Mouse (Mus musculus) lung, embryonic 16.5 days (tissue): ENCODE data around the gene Ccdc71. TPM values are rescaled to one million over a fixed set of nuclear protein-coding genes. Genes with fewer than 3 reads are reported as not detected.

Source experiments
- ATAC-seq: fragments of 200-750 bp; cut with Nextera tagmentation; 2 replicates; pipeline ENCODE4 v1.8.0; 2017; ENCODE audit warnings: low read depth, mild to moderate bottlenecking, moderate library complexity
- H3K27ac ChIP-seq: fragments of 300-500 bp; sonication (generic); 2 replicates; pipeline ENCODE4 v1.5.1; 2014; ENCODE audit warnings: mild to moderate bottlenecking, control low read depth, low read length
- H3K27me3 ChIP-seq: fragments of 300-500 bp; sonication (generic); 2 replicates; pipeline ENCODE4 v1.6.1; 2014; ENCODE audit warnings: low read depth, low read length, mixed read lengths; ENCODE audit not compliant: control insufficient read depth, insufficient read depth
- H3K36me3 ChIP-seq: fragments of 300-500 bp; sonication (generic); 2 replicates; pipeline ENCODE4 v1.6.1; 2014; ENCODE audit warnings: low read length; ENCODE audit not compliant: control insufficient read depth, insufficient read depth
- H3K4me1 ChIP-seq: fragments of 300-500 bp; sonication (generic); replicated peaks from 2 replicates; pipeline ENCODE4 v1.6.1; 2014; ENCODE audit warnings: low read length, mixed read lengths; ENCODE audit not compliant: control insufficient read depth, insufficient read depth
- H3K4me2 ChIP-seq: fragments of 300-500 bp; sonication (generic); 2 replicates; pipeline ENCODE4 v1.6.1; 2014; ENCODE audit warnings: low read depth, low read length, control low read depth
- H3K4me3 ChIP-seq: fragments of 300-500 bp; sonication (generic); 2 replicates; pipeline ENCODE4 v1.5.1; 2014; ENCODE audit warnings: mild to moderate bottlenecking, low read length, control low read depth
- H3K9ac ChIP-seq: fragments of 300-500 bp; sonication (generic); 2 replicates; pipeline ENCODE4 v1.6.1; 2014; ENCODE audit warnings: low read length, control low read depth
- H3K9me3 ChIP-seq: fragments of 300-500 bp; sonication (generic); 2 replicates; pipeline ENCODE4 v1.6.1; 2016; ENCODE audit warnings: low read length; ENCODE audit not compliant: control insufficient read depth
- WGBS: fragments of 180-500 bp; shearing (Covaris S2); extraction: QIAGEN DNeasy Blood & Tissue Kit; methylation state at CpG from one replicate; pipeline ENCODE4 v1.1.7; 2014; 5-methylcytosine and 5-hydroxymethylcytosine counted together
- polyA plus RNA-seq: library from polyadenylated mRNA; unstranded; fragments of >200 nt; fragmentation: Nextera tagmentation; extraction: Ambion mirVana; gene quantifications from 2 replicates; pipeline ENCODE4 v1.2.1, GENCODE M21; 2015

Gene Ccdc71
- polyA plus RNA-seq, 1 experiment from 2014 or later, result 58.0 TPM

DNA sequence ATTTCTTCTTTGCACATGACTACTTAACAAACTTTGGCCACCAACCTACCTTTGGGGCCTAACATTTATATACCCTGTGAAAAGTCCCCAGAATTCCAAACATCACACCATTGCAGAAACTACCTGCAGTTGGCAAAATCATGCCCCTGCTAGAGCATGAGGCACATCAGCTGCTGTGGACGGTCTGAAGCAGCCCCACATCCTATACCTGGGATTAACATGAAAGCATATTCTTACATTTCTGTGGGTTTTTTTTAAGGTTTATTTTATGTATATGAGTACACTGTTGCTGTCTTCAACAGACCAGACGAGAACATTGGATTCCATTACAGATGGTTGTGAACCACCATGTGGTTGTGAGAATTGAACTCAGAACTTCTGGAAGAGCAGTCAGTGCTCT is 5.9 kb downstream of the Ccdc71 start:
- peaks cover 24% of the 10 kb centered on the region for H3K4me1 ChIP-seq
- 86% methylated on average over 2 of the region's 2 CpGs for WGBS
- H3K27me3 ChIP-seq, result no peaks in the 10 kb centered on the region
- no peak overlapping the region for H3K27ac ChIP-seq
- H3K4me3 ChIP-seq, result no peak overlapping the region
- H3K9ac ChIP-seq, result no peak overlapping the region
- H3K36me3 ChIP-seq, result peaks cover 22% of the 10 kb centered on the region
- no peak overlapping the region for H3K4me2 ChIP-seq
- ATAC-seq, result no peak
- H3K9me3 ChIP-seq, result no peaks in the 10 kb centered on the region

GRCm38 (mm10) chr9:108469430-108469829 is 9.1 kb downstream of the Ccdc71 start:
- peak overlapping the region; percentile 33; the same call in 1 of the 2 replicates for H3K27ac ChIP-seq
- H3K4me1 ChIP-seq, result peaks cover 4% of the 10 kb centered on the region
- peaks cover 11% of the 10 kb centered on the region for H3K36me3 ChIP-seq
- WGBS, result 40% methylated on average over 5 of the region's 5 CpGs
- H3K27me3 ChIP-seq, result no peaks in the 10 kb centered on the region
- H3K9ac ChIP-seq, result no peak overlapping the region
- H3K9me3 ChIP-seq, result no peaks in the 10 kb centered on the region
- H3K4me2 ChIP-seq, result no peak overlapping the region
- no peak overlapping the region for H3K4me3 ChIP-seq
- no peak; the same call in 1 of the 2 replicates for ATAC-seq

GRCm38 (mm10) chr9:108469845-108470244 is 9.5 kb downstream of the Ccdc71 start:
- peaks cover 11% of the 10 kb centered on the region for H3K36me3 ChIP-seq
- H3K4me1 ChIP-seq, result peaks cover 4% of the 10 kb centered on the region
- H3K9me3 ChIP-seq, result no peaks in the 10 kb centered on the region
- H3K27me3 ChIP-seq, result no peaks in the 10 kb centered on the region
- H3K4me3 ChIP-seq, result no peak overlapping the region
- H3K27ac ChIP-seq, result peak overlapping the region; percentile 33; the same call in 1 of the 2 replicates
- no peak overlapping the region for H3K4me2 ChIP-seq
- H3K9ac ChIP-seq, result no peak overlapping the region
- ATAC-seq, result no peak
- 43% methylated on average over 4 of the region's 4 CpGs for WGBS

DNA sequence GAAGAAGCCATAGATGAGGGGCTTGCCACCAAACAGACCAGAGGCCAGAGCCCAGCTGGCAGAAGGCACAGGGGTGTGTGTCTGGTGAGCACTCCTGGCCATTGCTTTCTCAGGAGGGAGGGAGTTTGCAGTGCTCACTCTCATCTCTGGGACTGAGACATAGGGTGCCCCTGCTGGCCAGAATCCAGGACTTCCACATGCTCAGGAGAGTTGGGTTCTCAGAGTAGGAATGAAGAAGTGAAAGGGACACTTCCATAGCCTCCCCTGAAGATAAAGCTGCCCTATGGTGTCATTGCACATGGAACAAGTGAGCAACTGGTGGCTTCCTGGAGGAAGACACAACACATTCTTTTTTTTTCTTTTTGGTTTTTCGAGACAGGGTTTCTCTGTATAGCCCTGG is 14.2 kb downstream of the Ccdc71 start:
- WGBS, result 91% methylated on average over 1 of the region's 1 CpGs
- no peaks in the 10 kb centered on the region for H3K9me3 ChIP-seq
- no peak overlapping the region for H3K27ac ChIP-seq
- no peak overlapping the region for H3K4me3 ChIP-seq
- H3K4me2 ChIP-seq, result no peak overlapping the region
- H3K36me3 ChIP-seq, result no peaks in the 10 kb centered on the region
- peaks cover 11% of the 10 kb centered on the region for H3K4me1 ChIP-seq
- H3K9ac ChIP-seq, result no peak overlapping the region
- no peak for ATAC-seq
- H3K27me3 ChIP-seq, result no peaks in the 10 kb centered on the region

DNA sequence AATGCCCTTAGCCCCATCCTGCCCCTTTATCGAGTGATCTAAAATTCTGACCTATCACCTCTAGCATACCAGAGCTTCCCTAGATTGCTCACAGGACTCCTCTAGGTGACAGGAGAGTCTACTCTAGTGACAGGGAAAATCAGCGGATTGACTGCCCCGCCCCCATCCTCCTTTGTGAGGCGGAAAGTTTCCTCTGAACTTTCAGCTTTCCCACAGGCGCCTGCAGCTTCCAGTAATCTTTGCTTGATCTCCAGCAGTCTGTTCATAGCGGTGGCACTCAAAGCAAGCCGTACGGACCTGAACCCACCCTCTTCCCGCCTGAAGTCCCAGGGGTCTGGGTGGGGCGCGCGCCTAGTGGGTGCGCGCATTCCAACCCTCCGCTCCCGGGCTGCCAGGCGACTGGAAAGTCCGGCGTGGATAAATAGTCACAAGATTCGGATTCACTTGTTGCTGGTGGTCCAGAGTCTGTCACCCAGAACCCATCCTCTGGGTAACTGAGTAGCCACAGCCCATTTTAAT is 18.4 kb downstream of the Ccdc71 start:
- WGBS, result under 1% methylated on average over 20 of the region's 20 CpGs
- peak overlapping the region; percentile 94 for H3K27ac ChIP-seq
- peak overlapping the region; percentile 67 for H3K4me2 ChIP-seq
- peaks cover 18% of the 10 kb centered on the region for H3K4me1 ChIP-seq
- no peaks in the 10 kb centered on the region for H3K9me3 ChIP-seq
- peak overlapping the region; percentile 48 for H3K4me3 ChIP-seq
- no peaks in the 10 kb centered on the region for H3K27me3 ChIP-seq
- ATAC-seq, result peak; percentile 91
- peak overlapping the region; percentile 68 for H3K9ac ChIP-seq
- H3K36me3 ChIP-seq, result peaks cover 22% of the 10 kb centered on the region

DNA sequence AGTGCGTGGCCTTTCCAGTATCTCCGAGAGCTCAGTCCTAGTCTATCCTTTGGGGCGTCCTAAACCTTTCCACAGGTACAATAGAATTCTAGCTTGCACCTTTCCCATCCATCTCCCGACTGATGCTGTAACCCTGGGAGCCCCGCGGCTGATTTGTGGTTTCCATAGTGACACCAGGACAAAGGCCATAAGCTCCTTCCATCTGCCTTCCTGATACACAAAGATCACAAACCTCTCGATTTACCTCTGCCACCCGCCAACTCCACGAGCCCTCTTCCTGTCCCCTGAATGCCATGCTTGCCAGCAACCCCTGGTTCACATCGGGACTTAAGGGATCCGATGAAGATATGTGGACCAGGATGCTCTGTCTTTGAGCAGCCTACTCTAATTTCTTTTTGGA is 18.9 kb downstream of the Ccdc71 start:
- Histone ChIP-seq H3K9ac (peak overlapping the region; percentile 48; the same call in 1 of the 2 replicates), H3K36me3 (peaks cover 26% of the 10 kb centered on the region), H3K27ac (peak overlapping the region; percentile 94), H3K9me3 (no peaks in the 10 kb centered on the region), H3K4me3 (peak overlapping the region; percentile 73), H3K4me1 (peaks cover 18% of the 10 kb centered on the region), H3K4me2 (peak overlapping the region; percentile 67), H3K27me3 (no peaks in the 10 kb centered on the region)
- peak; percentile 3; the same call in 1 of the 2 replicates for ATAC-seq
- 31% methylated on average over 11 of the region's 11 CpGs for WGBS

- peak; percentile 75 for ATAC-seq
- peak within 1 kb of the TSS; percentile 94 for H3K27ac ChIP-seq
- H3K9me3 ChIP-seq, result no peaks in the 10 kb centered on the region
- peaks cover 29% of the 10 kb centered on the region for H3K36me3 ChIP-seq
- peak within 1 kb of the TSS; percentile 73 for H3K4me3 ChIP-seq
- peak within 1 kb of the TSS; percentile 85 for H3K9ac ChIP-seq
- H3K4me2 ChIP-seq, result peak within 1 kb of the TSS; percentile 91
- peaks cover 18% of the 10 kb centered on the region for H3K4me1 ChIP-seq
- H3K27me3 ChIP-seq, result no peaks in the 10 kb centered on the region
- 3% methylated on average over 10 of the region's 10 CpGs for WGBS
Observed at GRCm38 (mm10) chr9:108479721-108480351, 19.5 kb downstream of the Ccdc71 start, which contains the start of gene Lamb2. Lamb2 (plus strand) TSS chr9:108479736.

- Histone ChIP-seq H3K36me3 (peaks cover 38% of the 10 kb centered on the region), H3K27ac (no peak overlapping the region), H3K4me2 (peak overlapping the region; percentile 91), H3K9ac (peak overlapping the region; percentile 85), H3K4me1 (peaks cover 18% of the 10 kb centered on the region), H3K9me3 (no peaks in the 10 kb centered on the region), H3K27me3 (no peaks in the 10 kb centered on the region), H3K4me3 (peak overlapping the region; percentile 73)
- WGBS, result 87% methylated on average over 28 of the region's 28 CpGs
- ATAC-seq, result no peak
Observed at GRCm38 (mm10) chr9:108480813-108481519, 20.6 kb downstream of the Ccdc71 start.

DNA sequence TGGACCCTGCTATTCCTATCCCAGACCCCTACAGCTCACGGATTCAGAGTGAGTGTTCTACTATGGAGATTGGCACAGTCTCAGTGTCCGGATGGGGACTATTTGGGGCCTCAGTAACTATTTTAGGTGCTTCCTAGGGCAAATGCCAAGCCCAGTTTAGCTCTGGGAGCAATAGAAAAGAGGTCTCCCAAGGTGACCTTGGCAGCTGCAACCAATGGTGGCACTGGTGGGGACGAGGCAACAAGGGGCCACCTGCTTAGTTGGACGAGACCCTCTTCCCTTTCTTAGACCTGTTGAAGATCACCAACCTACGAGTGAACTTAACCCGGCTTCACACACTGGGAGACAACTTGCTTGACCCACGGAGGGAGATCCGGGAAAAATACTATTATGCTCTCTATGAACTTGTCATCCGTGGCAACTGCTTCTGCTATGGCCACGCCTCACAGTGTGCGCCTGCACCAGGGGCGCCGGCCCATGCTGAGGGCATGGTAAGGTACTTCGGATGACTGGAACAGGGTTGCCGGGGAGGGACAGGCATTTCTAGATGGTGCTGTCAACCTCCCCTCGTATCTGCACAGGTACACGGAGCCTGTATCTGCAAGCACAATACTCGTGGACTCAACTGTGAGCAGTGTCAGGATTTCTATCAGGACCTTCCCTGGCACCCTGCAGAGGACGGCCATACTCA is 21.3 kb downstream of the Ccdc71 start:
- no peak overlapping the region for H3K4me2 ChIP-seq
- no peak for ATAC-seq
- no peak overlapping the region for H3K4me3 ChIP-seq
- H3K36me3 ChIP-seq, result peaks cover 45% of the 10 kb centered on the region
- WGBS, result 86% methylated on average over 19 of the region's 19 CpGs
- no peak overlapping the region for H3K27ac ChIP-seq
- H3K9ac ChIP-seq, result no peak overlapping the region
- H3K27me3 ChIP-seq, result no peaks in the 10 kb centered on the region
- H3K9me3 ChIP-seq, result no peaks in the 10 kb centered on the region
- H3K4me1 ChIP-seq, result peaks cover 18% of the 10 kb centered on the region
